Mouse (Mus musculus): ENCODE measurements at regions not wholly inside any gene's neighbourhood (a gene's known extent, or its start where the extent isn't known, plus 50 kb on each side); places are given as distances from the start of the nearest gene placed in this dataset.
A peak's percentile ranks its signal among the peaks of the same experiment; 100 is the strongest.

DNA sequence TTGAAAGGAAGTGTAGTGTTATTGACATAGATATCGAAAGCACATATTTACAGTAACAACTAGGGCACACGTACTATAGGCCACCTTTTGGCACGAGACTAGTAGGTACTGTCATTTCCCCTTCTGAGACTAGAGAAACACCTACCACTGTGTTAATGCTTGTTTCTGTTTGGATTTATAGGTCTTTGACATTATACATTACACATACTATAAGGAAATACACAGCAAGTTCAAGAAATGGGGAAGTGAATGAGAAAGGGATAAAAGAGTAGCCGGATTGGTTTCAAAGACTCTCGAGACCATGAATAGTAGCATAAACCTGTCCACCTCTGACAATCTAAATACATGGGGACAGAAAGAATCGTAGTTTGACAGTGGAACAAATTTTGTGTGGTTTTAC lies 900.3 kb upstream of the Pot1a start:
- no peak for DNase-seq

DNA sequence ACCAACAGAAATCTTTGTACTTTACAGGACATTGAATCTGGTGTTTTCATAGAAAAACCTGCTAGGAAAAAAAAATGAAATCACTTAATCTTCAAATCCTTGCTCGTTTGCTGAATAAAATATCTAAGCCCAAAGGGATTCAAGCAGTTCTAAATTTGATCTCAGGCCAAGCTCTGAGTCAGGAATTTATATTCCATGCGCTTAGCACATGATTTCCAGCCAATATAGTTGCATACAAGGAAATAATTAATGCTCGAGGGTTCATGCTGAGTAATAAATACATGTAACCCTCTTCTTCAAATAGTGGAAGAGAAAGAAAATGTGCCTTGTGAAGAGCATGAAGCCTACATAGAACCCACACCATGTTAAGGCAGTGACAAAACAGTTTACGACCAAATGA lies 899.8 kb upstream of the Pot1a start:
- no peak for DNase-seq

DNA sequence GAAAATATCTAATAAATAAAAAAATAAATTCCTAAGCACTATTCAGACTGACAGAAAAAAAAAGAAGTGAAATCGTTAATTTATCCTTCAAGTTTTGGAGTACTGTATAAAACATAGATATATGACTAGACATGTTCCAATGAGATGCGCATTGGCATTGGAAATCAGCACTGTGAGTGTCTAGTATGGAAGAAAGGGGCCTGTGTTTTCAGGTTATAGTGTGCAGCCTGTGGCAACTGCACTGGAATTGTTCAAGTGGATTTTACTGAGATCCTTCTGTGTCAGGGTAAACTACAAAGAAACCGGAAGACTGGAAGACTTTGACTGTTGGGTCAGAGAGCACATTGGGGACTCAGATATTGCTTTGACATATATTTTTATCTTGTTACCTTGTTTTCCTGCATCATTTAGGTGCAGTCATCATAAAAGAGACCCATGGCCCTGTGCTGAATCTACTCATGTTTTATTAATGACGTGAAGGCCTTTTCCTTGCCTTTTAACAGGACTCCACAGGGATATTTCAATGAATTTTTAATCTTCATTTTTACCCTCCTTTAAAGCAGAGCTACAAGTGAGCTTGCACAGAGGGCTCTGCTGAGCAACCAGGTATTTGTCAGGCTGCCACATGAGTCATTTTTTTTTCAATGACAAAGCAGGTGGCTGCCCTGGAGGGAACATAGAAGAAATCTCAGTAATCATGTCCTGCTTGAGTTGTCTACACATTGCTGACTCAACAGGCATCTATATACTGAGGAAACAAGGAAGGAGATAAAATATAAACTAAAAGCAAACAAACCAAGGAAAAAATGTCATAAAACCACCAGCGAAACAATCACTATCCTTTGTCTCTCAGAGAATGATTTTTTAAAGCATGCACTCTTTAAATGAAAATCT lies 899.2 kb upstream of the Pot1a start:
- DNase-seq = peak; percentile 26
